Mouse (Mus musculus) bone marrow macrophage, adult 2 months (primary cell): Measurements from ENCODE around the gene Hmox2.

Experiments used
- CTCF ChIP-seq: IDR thresholded peaks from 2 replicates; pipeline ENCODE4 v1.5.1; 2012; ENCODE audit warnings: low read depth, mild to moderate bottlenecking, low read length, moderate library complexity
- POLR2A ChIP-seq: IDR thresholded peaks from 2 replicates; pipeline ENCODE4 v1.6.1; 2012; ENCODE audit warnings: mild to moderate bottlenecking, low read depth, low read length, borderline replicate concordance

DNA sequence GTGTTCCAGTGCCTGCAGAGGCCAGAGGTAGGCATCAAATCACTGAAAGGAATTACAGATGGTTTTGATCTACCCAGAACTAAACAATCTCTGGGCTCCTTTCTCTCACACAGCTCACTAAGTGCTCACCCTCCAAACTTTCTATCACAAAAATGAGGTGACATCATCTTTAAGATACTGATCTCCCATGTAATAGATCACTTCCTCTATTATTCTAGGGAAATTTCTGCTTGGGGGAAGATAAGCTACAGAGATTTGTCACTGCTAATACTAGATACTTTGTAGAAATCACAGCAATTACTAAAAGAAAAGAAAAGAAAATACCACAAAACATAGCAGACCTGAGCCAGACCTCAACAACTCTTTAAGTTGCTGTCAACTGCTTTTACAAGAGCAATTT, 56.4 kb downstream of the Hmox2 start:
- TF ChIP-seq POLR2A: no peak
- TF ChIP-seq CTCF: no peak
